Mouse (Mus musculus): ENCODE results near the gene Hist3h2ba. TPM values are rescaled to one million over a fixed set of nuclear protein-coding genes. Genes with fewer than 3 reads are reported as not detected.

The Hist3h2ba gene
- polyA plus RNA-seq, 1 experiment from 2014 or later = 8.4 TPM

GRCm38 (mm10) chr11:58916879-58917744 is 31.6 kb upstream of the Hist3h2ba start:
- no peak for ATAC-seq (replicated peaks; ENCODE audit: insufficient number of reproducible peaks, low FRiP score, low TSS enrichment)
- H3K9ac ChIP-seq (ENCODE audit: low read depth, low read length) = no peak overlapping the region
- no peak overlapping the region for H3K4me3 ChIP-seq (ENCODE audit: low read depth, low read length)
- no peak overlapping the region for H3K27ac ChIP-seq (ENCODE audit: low read depth, low read length)
- WGBS (ENCODE audit: insufficient replicate concordance) = 50% methylated on average over 14 of the region's 14 CpGs
- no peaks in the 10 kb centered on the region for H3K4me1 ChIP-seq (ENCODE audit: control insufficient read depth, insufficient read depth, low read length)
- H3K27me3 ChIP-seq (ENCODE audit: control insufficient read depth, insufficient read depth, low read length) = no peaks in the 10 kb centered on the region; the same call in 1 of the 2 replicates
- H3K9me3 ChIP-seq (replicated peaks; ENCODE audit: control insufficient read depth, low read length) = no peaks in the 10 kb centered on the region
- no peak overlapping the region for H3K4me2 ChIP-seq
- no peaks in the 10 kb centered on the region for H3K36me3 ChIP-seq (ENCODE audit: control insufficient read depth, insufficient read depth, low read length)

- no peak within 1 kb of the TSS for H3K27ac ChIP-seq (ENCODE audit: low read depth, low read length)
- 74% methylated on average over 12 of the region's 12 CpGs for WGBS (ENCODE audit: insufficient replicate concordance)
- no peaks in the 10 kb centered on the region for H3K36me3 ChIP-seq (ENCODE audit: control insufficient read depth, insufficient read depth, low read length)
- no peaks in the 10 kb centered on the region; the same call in 1 of the 2 replicates for H3K27me3 ChIP-seq (ENCODE audit: control insufficient read depth, insufficient read depth, low read length)
- no peak for ATAC-seq (replicated peaks; ENCODE audit: insufficient number of reproducible peaks, low FRiP score, low TSS enrichment)
- no peak within 1 kb of the TSS for H3K4me2 ChIP-seq
- no peak within 1 kb of the TSS for H3K9ac ChIP-seq (ENCODE audit: low read depth, low read length)
- H3K9me3 ChIP-seq (replicated peaks; ENCODE audit: control insufficient read depth, low read length) = no peaks in the 10 kb centered on the region
- H3K4me1 ChIP-seq (ENCODE audit: control insufficient read depth, insufficient read depth, low read length) = no peaks in the 10 kb centered on the region
- H3K4me3 ChIP-seq (ENCODE audit: low read depth, low read length) = no peak within 1 kb of the TSS
Observed at GRCm38 (mm10) chr11:58917745-58918366, 30.9 kb upstream of the Hist3h2ba start, which contains the start of gene Btnl10. Btnl10 (plus strand) TSS chr11:58917908.

- Histone ChIP-seq H3K4me1 (ENCODE audit: control insufficient read depth, insufficient read depth, low read length) (no peaks in the 10 kb centered on the region), H3K9me3 (replicated peaks; ENCODE audit: control insufficient read depth, low read length) (no peaks in the 10 kb centered on the region), H3K27me3 (ENCODE audit: control insufficient read depth, insufficient read depth, low read length) (no peaks in the 10 kb centered on the region; the same call in 1 of the 2 replicates), H3K4me3 (ENCODE audit: low read depth, low read length) (no peak overlapping the region), H3K27ac (ENCODE audit: low read depth, low read length) (no peak overlapping the region), H3K9ac (ENCODE audit: low read depth, low read length) (no peak overlapping the region), H3K4me2 (no peak overlapping the region), H3K36me3 (ENCODE audit: control insufficient read depth, insufficient read depth, low read length) (no peaks in the 10 kb centered on the region)
- 63% methylated on average over 5 of the region's 5 CpGs for WGBS (ENCODE audit: insufficient replicate concordance)
- no peak for ATAC-seq (replicated peaks; ENCODE audit: insufficient number of reproducible peaks, low FRiP score, low TSS enrichment)
Observed at GRCm38 (mm10) chr11:58918759-58919158, 30.0 kb upstream of the Hist3h2ba start.

GRCm38 (mm10) chr11:58922420-58922819 is 26.3 kb upstream of the Hist3h2ba start:
- 78% methylated on average over 9 of the region's 9 CpGs for WGBS (ENCODE audit: insufficient replicate concordance)
- H3K27ac ChIP-seq (ENCODE audit: low read depth, low read length) = no peak overlapping the region

GRCm38 (mm10) chr11:58926651-58927050 is 22.1 kb upstream of the Hist3h2ba start:
- no peak overlapping the region for H3K4me3 ChIP-seq (ENCODE audit: low read depth, low read length)
- H3K9me3 ChIP-seq (replicated peaks; ENCODE audit: control insufficient read depth, low read length) = no peaks in the 10 kb centered on the region
- no peak overlapping the region for H3K27ac ChIP-seq (ENCODE audit: low read depth, low read length)
- no peaks in the 10 kb centered on the region for H3K27me3 ChIP-seq (ENCODE audit: control insufficient read depth, insufficient read depth, low read length)
- no peak overlapping the region for H3K9ac ChIP-seq (ENCODE audit: low read depth, low read length)
- no peaks in the 10 kb centered on the region for H3K36me3 ChIP-seq (ENCODE audit: control insufficient read depth, insufficient read depth, low read length)
- 82% methylated on average over 2 of the region's 3 CpGs for WGBS (ENCODE audit: insufficient replicate concordance)
- H3K4me1 ChIP-seq (ENCODE audit: control insufficient read depth, insufficient read depth, low read length) = no peaks in the 10 kb centered on the region
- no peak for ATAC-seq (replicated peaks; ENCODE audit: insufficient number of reproducible peaks, low FRiP score, low TSS enrichment)
- H3K4me2 ChIP-seq = no peak overlapping the region

More at GRCm38 (mm10) chr11:58922420-58922819, 26.3 kb upstream of the Hist3h2ba start:
- Histone ChIP-seq H3K4me3 (ENCODE audit: low read depth, low read length) (no peak overlapping the region), H3K4me2 (no peak overlapping the region), H3K9ac (ENCODE audit: low read depth, low read length) (no peak overlapping the region), H3K27me3 (ENCODE audit: control insufficient read depth, insufficient read depth, low read length) (no peaks in the 10 kb centered on the region), H3K4me1 (ENCODE audit: control insufficient read depth, insufficient read depth, low read length) (no peaks in the 10 kb centered on the region), H3K36me3 (ENCODE audit: control insufficient read depth, insufficient read depth, low read length) (no peaks in the 10 kb centered on the region), H3K9me3 (replicated peaks; ENCODE audit: control insufficient read depth, low read length) (no peaks in the 10 kb centered on the region)
- ATAC-seq (replicated peaks; ENCODE audit: insufficient number of reproducible peaks, low FRiP score, low TSS enrichment) = no peak

GRCm38 (mm10) chr11:58927053-58927452 is 21.7 kb upstream of the Hist3h2ba start:
- Histone ChIP-seq H3K9me3 (replicated peaks; ENCODE audit: control insufficient read depth, low read length) (no peaks in the 10 kb centered on the region), H3K9ac (ENCODE audit: low read depth, low read length) (no peak overlapping the region), H3K27me3 (ENCODE audit: control insufficient read depth, insufficient read depth, low read length) (no peaks in the 10 kb centered on the region), H3K4me3 (ENCODE audit: low read depth, low read length) (no peak overlapping the region), H3K27ac (ENCODE audit: low read depth, low read length) (no peak overlapping the region), H3K36me3 (ENCODE audit: control insufficient read depth, insufficient read depth, low read length) (no peaks in the 10 kb centered on the region), H3K4me1 (ENCODE audit: control insufficient read depth, insufficient read depth, low read length) (no peaks in the 10 kb centered on the region), H3K4me2 (no peak overlapping the region)
- WGBS (ENCODE audit: insufficient replicate concordance) = 75% methylated on average over 2 of the region's 2 CpGs
- no peak for ATAC-seq (replicated peaks; ENCODE audit: insufficient number of reproducible peaks, low FRiP score, low TSS enrichment)

- peak overlapping the region; percentile 21 for H3K4me3 ChIP-seq (ENCODE audit: low read depth, low read length)
- H3K27ac ChIP-seq (ENCODE audit: low read depth, low read length) = peak overlapping the region; percentile 30; the same call in 1 of the 2 replicates
- ATAC-seq (replicated peaks; ENCODE audit: insufficient number of reproducible peaks, low FRiP score, low TSS enrichment) = peak; percentile 43; the same call in 1 of the 2 replicates
- H3K9me3 ChIP-seq (replicated peaks; ENCODE audit: control insufficient read depth, low read length) = no peaks in the 10 kb centered on the region
- no peaks in the 10 kb centered on the region for H3K4me1 ChIP-seq (ENCODE audit: control insufficient read depth, insufficient read depth, low read length)
- H3K4me2 ChIP-seq = peak overlapping the region; percentile 54
- H3K9ac ChIP-seq (ENCODE audit: low read depth, low read length) = peak overlapping the region; percentile 52
- no peaks in the 10 kb centered on the region for H3K27me3 ChIP-seq (ENCODE audit: control insufficient read depth, insufficient read depth, low read length)
- WGBS (ENCODE audit: insufficient replicate concordance) = 24% methylated on average over 20 of the region's 20 CpGs
- H3K36me3 ChIP-seq (ENCODE audit: control insufficient read depth, insufficient read depth, low read length) = peaks cover 6% of the 10 kb centered on the region; the same call in 1 of the 2 replicates
Observed at GRCm38 (mm10) chr11:58927790-58928651, 20.7 kb upstream of the Hist3h2ba start.

- Histone ChIP-seq H3K9me3 (replicated peaks; ENCODE audit: control insufficient read depth, low read length) (no peaks in the 10 kb centered on the region), H3K27me3 (ENCODE audit: control insufficient read depth, insufficient read depth, low read length) (no peaks in the 10 kb centered on the region), H3K27ac (ENCODE audit: low read depth, low read length) (no peak overlapping the region), H3K4me1 (ENCODE audit: control insufficient read depth, insufficient read depth, low read length) (no peaks in the 10 kb centered on the region), H3K4me2 (no peak overlapping the region), H3K36me3 (ENCODE audit: control insufficient read depth, insufficient read depth, low read length) (peaks cover 17% of the 10 kb centered on the region), H3K9ac (ENCODE audit: low read depth, low read length) (no peak overlapping the region), H3K4me3 (ENCODE audit: low read depth, low read length) (no peak overlapping the region)
- ATAC-seq (replicated peaks; ENCODE audit: insufficient number of reproducible peaks, low FRiP score, low TSS enrichment) = no peak
- 60% methylated on average over 4 of the region's 4 CpGs for WGBS (ENCODE audit: insufficient replicate concordance)
Observed at GRCm38 (mm10) chr11:58929055-58929454, 19.7 kb upstream of the Hist3h2ba start.
